Comparison of ENCODE assay signal across 8 mouse cellular contexts in genomic region chr17:49816067-49816565, GRCm38 (mm10).
DNase-seq lines count a peak whose midpoint lies in the region; ATAC-seq and TF ChIP-seq lines count a peak whose summit lies in the region.

No protein-coding gene starts in this region.

- no peak overlapping the region for H3K4me3 ChIP-seq in layer of hippocampus, adult 2 months
- H3K4me3 ChIP-seq in embryonic facial prominence, embryonic 11.5 days (ENCODE audit: low read depth, low read length), result no peak overlapping the region
- H3K4me3 ChIP-seq in hindbrain, embryonic 16.5 days (ENCODE audit: low read length), result no peak overlapping the region
- no peak overlapping the region for H3K4me3 ChIP-seq in neural tube, embryonic 14.5 days (ENCODE audit: low read depth, low read length)
- H3K4me3 ChIP-seq in heart, embryonic 11.5 days (ENCODE audit: low read depth, low read length), result no peak overlapping the region

- H3K27me3 ChIP-seq in embryonic facial prominence, embryonic 11.5 days (ENCODE audit: control insufficient read depth, insufficient read depth, low read length), result no peaks in the 10 kb centered on the region
- no peaks in the 10 kb centered on the region for H3K27me3 ChIP-seq in hindbrain, embryonic 16.5 days (replicated peaks; ENCODE audit: control insufficient read depth, insufficient read depth, low read length)
- H3K27me3 ChIP-seq in neural tube, embryonic 14.5 days (ENCODE audit: control insufficient read depth, insufficient read depth, low read length), result no peaks in the 10 kb centered on the region
- H3K27me3 ChIP-seq in heart, embryonic 11.5 days (ENCODE audit: control insufficient read depth, insufficient read depth, low read length), result no peaks in the 10 kb centered on the region

- H3K4me2 ChIP-seq in embryonic facial prominence, embryonic 11.5 days (ENCODE audit: low read depth, low read length), result no peak overlapping the region
- no peak overlapping the region for H3K4me2 ChIP-seq in hindbrain, embryonic 16.5 days (ENCODE audit: low read length)
- H3K4me2 ChIP-seq in neural tube, embryonic 14.5 days (ENCODE audit: low read depth, low read length), result no peak overlapping the region
- H3K4me2 ChIP-seq in heart, embryonic 11.5 days, result no peak overlapping the region

- TF ChIP-seq CTCF in layer of hippocampus, adult 2 months (conservative IDR thresholded peaks at IDR 0.05), result no peak

- DNase-seq in layer of hippocampus, adult 2 months (ENCODE audit: low spot score in 2 of 2), result peak in 1 of 2 experiments; percentile 21
- DNase-seq in layer of hippocampus, adult 8-10 months (ENCODE audit: low spot score in 2 of 2), result no peak
- peak; percentile 43 for DNase-seq in embryonic facial prominence, embryonic 11.5 days (ENCODE audit: low spot score)
- DNase-seq in lung, postnatal 10 days, result no peak
- no peak for DNase-seq in heart, postnatal 4 days

- no peaks in the 10 kb centered on the region for H3K4me1 ChIP-seq in embryonic facial prominence, embryonic 11.5 days (ENCODE audit: control insufficient read depth, insufficient read depth, low read length)
- H3K4me1 ChIP-seq in hindbrain, embryonic 16.5 days (ENCODE audit: control insufficient read depth, insufficient read depth, low read depth, low read length), result peaks cover 2% of the 10 kb centered on the region
- peaks cover 8% of the 10 kb centered on the region; the same call in 1 of the 2 replicates for H3K4me1 ChIP-seq in neural tube, embryonic 14.5 days (ENCODE audit: control insufficient read depth, insufficient read depth, low read length)
- no peaks in the 10 kb centered on the region; the same call in 1 of the 2 replicates for H3K4me1 ChIP-seq in heart, embryonic 11.5 days (ENCODE audit: control insufficient read depth, insufficient read depth, low read length)

- H3K36me3 ChIP-seq in embryonic facial prominence, embryonic 11.5 days (replicated peaks; ENCODE audit: control insufficient read depth, insufficient read depth, low read depth, low read length), result no peaks in the 10 kb centered on the region
- H3K36me3 ChIP-seq in hindbrain, embryonic 16.5 days (ENCODE audit: control insufficient read depth, insufficient read depth, low read length), result no peaks in the 10 kb centered on the region
- H3K36me3 ChIP-seq in neural tube, embryonic 14.5 days (ENCODE audit: control insufficient read depth, insufficient read depth, low read length), result no peaks in the 10 kb centered on the region
- no peaks in the 10 kb centered on the region for H3K36me3 ChIP-seq in heart, embryonic 11.5 days (ENCODE audit: control insufficient read depth, insufficient read depth, low read length)

- WGBS in embryonic facial prominence, embryonic 11.5 days, result 9% methylated on average over 5 of the region's 5 CpGs
- 18% methylated on average over 5 of the region's 5 CpGs for WGBS in hindbrain, embryonic 16.5 days
- 11% methylated on average over 5 of the region's 5 CpGs for WGBS in neural tube, embryonic 14.5 days
- 9% methylated on average over 5 of the region's 5 CpGs for WGBS in heart, embryonic 11.5 days (ENCODE audit: insufficient replicate concordance)

- 0 out of 2 replicates have a peak overlapping the region, but pooled peaks have one; percentile 14 for H3K27ac ChIP-seq in layer of hippocampus, adult 2 months
- peak overlapping the region; percentile 0; the same call in 1 of the 2 replicates for H3K27ac ChIP-seq in embryonic facial prominence, embryonic 11.5 days (replicated peaks; ENCODE audit: low read depth, low read length)
- H3K27ac ChIP-seq in hindbrain, embryonic 16.5 days (ENCODE audit: low read depth, low read length), result no peak overlapping the region
- H3K27ac ChIP-seq in neural tube, embryonic 14.5 days (ENCODE audit: low read depth, low read length), result no peak overlapping the region
- H3K27ac ChIP-seq in heart, embryonic 11.5 days (ENCODE audit: low read depth, low read length), result no peak overlapping the region

- peak; percentile 72 for ATAC-seq in embryonic facial prominence, embryonic 11.5 days (replicated peaks; ENCODE audit: insufficient number of reproducible peaks, low FRiP score, low TSS enrichment, low read depth)
- ATAC-seq in hindbrain, embryonic 16.5 days, result peak; percentile 78
- ATAC-seq in neural tube, embryonic 14.5 days (ENCODE audit: low read depth), result peak; percentile 79; the same call in 1 of the 2 replicates
- ATAC-seq in heart, embryonic 11.5 days (replicated peaks; ENCODE audit: insufficient number of reproducible peaks, low FRiP score, low TSS enrichment), result no peak

- H3K9ac ChIP-seq in embryonic facial prominence, embryonic 11.5 days (replicated peaks; ENCODE audit: low read length), result no peak overlapping the region
- no peak overlapping the region for H3K9ac ChIP-seq in hindbrain, embryonic 16.5 days (ENCODE audit: low read depth, low read length)
- no peak overlapping the region for H3K9ac ChIP-seq in neural tube, embryonic 14.5 days (replicated peaks; ENCODE audit: low read depth, low read length)
- H3K9ac ChIP-seq in heart, embryonic 11.5 days (ENCODE audit: low read depth, low read length), result no peak overlapping the region

- no peaks in the 10 kb centered on the region for H3K9me3 ChIP-seq in embryonic facial prominence, embryonic 11.5 days (replicated peaks; ENCODE audit: control insufficient read depth, low read length)
- no peaks in the 10 kb centered on the region for H3K9me3 ChIP-seq in hindbrain, embryonic 16.5 days (ENCODE audit: control insufficient read depth, low read length)
- H3K9me3 ChIP-seq in neural tube, embryonic 14.5 days (ENCODE audit: control insufficient read depth, low read length), result no peaks in the 10 kb centered on the region
- H3K9me3 ChIP-seq in heart, embryonic 11.5 days (replicated peaks; ENCODE audit: control insufficient read depth, low read length), result no peaks in the 10 kb centered on the region

Comparison
In these comparisons a context has a peak if more than half of its experiments do, and no peak if none do; other contexts are left out.
1. H3K27ac ChIP-seq: peak in layer of hippocampus, adult 2 months (single experiment) and embryonic facial prominence, embryonic 11.5 days (single experiment); none in hindbrain, embryonic 16.5 days (single experiment), neural tube, embryonic 14.5 days (single experiment) and heart, embryonic 11.5 days (single experiment).